Mouse (Mus musculus): ENCODE results near the gene Rps6ka3. TPM values are rescaled to one million over a fixed set of nuclear protein-coding genes. Genes with fewer than 3 reads are reported as not detected.

Rps6ka3 gene
- polyA plus RNA-seq (2012; ENCODE audit: insufficient read depth, insufficient read length, missing spikeins), result 37.3 and 39.4 TPM in 2 replicates

DNA sequence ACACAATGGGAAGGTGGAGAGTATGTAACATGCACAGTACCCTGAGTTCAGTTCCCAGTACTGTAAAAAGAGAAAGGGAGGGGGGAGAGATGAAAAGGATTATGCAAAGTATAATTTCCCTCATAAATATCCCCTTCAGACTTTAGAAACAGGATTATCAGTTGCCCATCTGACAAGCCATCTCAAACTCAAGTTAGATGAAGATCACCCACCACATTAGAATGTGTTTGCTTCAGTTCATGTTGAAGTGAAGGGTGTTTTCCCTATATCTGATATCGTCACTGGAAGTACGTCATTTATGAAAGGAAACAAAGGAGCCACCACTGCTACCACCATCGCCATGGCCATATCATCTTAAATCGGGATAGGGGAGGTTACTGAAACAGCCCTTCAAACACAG is at the start of gene Rps6ka3:
Rps6ka3 (plus strand) TSS at position 301 of the 400 bp plus-strand sequence.
- Histone ChIP-seq H3K4me1 (ENCODE audit: control insufficient read depth, insufficient read depth, insufficient read length, low read length) (no peaks in the 10 kb centered on the region), H3K27ac (replicated peaks; ENCODE audit: low read depth, low read length) (no peak within 1 kb of the TSS), H3K4me3 (ENCODE audit: insufficient read depth, low read depth, low read length) (no peak within 1 kb of the TSS)

DNA sequence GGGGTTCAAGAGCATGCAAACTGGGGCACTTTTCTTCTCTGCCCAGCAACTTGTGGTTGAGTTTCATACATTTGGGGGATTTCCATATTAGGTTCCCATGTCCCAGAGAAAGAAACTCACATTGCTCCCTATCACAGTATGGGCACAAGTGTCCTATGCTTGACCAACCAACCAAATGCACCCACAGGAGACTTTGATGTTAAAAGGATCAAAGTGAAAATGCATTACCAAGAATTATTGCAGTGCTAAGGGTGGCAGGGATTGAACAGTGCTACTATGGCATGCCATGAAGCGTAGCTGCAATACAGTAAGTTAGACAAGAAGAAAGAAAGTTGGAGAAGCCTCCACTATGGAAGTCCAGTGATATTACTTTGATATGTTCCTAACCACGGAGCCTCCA is 40.9 kb upstream of the Rps6ka3 start:
- no peak overlapping the region for H3K4me3 ChIP-seq (ENCODE audit: insufficient read depth, low read depth, low read length)
- H3K4me1 ChIP-seq (ENCODE audit: control insufficient read depth, insufficient read depth, insufficient read length, low read length), result no peaks in the 10 kb centered on the region
- H3K27ac ChIP-seq (replicated peaks; ENCODE audit: low read depth, low read length), result no peak overlapping the region

DNA sequence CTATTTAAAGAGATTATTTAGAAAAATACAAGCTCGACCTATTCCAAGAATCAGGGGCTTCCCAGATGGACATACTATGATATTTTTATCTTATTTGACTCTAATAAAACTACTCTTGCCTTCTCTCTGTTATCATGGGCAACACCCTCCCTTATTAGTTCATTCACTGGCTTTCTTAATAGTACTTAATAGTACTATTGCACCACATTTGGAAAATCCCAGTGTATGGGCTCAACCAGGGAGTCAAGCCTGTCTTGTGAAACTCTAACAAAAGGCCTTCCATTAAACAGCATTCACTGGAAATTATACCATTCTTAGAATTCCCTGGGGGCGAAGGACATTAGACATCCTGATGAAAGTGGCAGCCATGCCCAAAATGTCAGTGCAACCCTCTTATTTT is 38.5 kb upstream of the Rps6ka3 start:
- H3K4me3 ChIP-seq (ENCODE audit: insufficient read depth, low read depth, low read length), result no peak overlapping the region
- H3K4me1 ChIP-seq (ENCODE audit: control insufficient read depth, insufficient read depth, insufficient read length, low read length), result no peaks in the 10 kb centered on the region
- H3K27ac ChIP-seq (replicated peaks; ENCODE audit: low read depth, low read length), result no peak overlapping the region

DNA sequence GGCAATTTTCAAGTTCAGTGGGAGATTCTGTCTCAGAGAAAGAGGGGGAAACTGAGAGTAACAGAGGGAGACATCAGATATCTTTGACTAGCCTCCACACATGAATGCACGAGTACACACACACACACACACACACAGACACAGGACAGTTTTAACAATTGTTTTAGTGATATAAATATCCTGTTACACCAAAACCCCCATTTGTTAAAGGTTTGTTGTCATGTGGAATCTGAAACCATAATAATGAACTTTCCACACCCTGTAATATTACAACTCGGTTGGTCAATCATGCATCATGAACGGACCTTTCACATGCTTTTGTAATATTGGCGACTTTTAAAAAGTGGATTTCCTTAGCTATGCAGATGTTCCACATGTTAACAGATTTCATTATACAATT is 18.5 kb upstream of the Rps6ka3 start:
- no peak overlapping the region for H3K27ac ChIP-seq (replicated peaks; ENCODE audit: low read depth, low read length)
- H3K4me3 ChIP-seq (ENCODE audit: insufficient read depth, low read depth, low read length), result no peak overlapping the region
- no peaks in the 10 kb centered on the region for H3K4me1 ChIP-seq (ENCODE audit: control insufficient read depth, insufficient read depth, insufficient read length, low read length)

DNA sequence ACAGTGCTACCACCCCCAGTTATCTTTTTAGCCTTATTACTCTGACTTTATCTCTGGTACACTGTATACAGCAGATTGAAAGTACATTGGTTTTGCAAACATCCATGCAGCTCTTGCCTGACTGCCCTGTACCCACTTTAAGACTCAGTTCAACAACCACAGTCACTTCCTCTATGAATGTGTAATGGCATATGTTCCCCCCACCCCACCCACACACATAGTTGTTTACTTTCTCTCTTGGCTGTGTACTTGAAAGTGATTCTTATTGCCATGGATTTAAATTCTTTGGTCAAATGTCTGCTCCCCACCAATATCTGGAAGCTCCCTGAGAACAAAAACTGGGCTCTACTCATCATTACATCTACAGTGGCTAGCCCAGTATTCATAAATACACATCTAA is 10.6 kb upstream of the Rps6ka3 start:
- Histone ChIP-seq H3K4me3 (ENCODE audit: insufficient read depth, low read depth, low read length) (no peak overlapping the region), H3K4me1 (ENCODE audit: control insufficient read depth, insufficient read depth, insufficient read length, low read length) (no peaks in the 10 kb centered on the region), H3K27ac (replicated peaks; ENCODE audit: low read depth, low read length) (no peak overlapping the region)

DNA sequence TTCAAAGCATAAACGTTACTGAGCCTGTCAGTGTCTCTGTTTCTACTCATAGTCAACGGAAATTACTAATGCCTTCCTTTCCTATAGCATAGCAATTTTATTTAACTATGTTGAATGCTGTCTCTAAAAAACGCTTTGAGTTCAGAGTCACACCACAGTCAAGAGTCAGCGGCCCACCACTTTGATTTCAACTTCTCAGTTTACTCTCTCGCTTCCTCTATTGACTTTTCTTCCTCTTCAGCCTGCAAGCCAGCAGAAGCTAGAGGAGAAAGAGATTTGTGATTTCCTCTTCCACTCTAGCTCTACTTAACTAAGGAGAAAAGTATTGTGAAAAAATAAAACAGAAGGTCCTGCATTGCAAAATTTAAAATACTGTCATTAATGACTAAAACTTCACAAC is 10.0 kb upstream of the Rps6ka3 start:
- Histone ChIP-seq H3K4me3 (ENCODE audit: insufficient read depth, low read depth, low read length) (no peak overlapping the region), H3K27ac (replicated peaks; ENCODE audit: low read depth, low read length) (no peak overlapping the region), H3K4me1 (ENCODE audit: control insufficient read depth, insufficient read depth, insufficient read length, low read length) (no peaks in the 10 kb centered on the region)

DNA sequence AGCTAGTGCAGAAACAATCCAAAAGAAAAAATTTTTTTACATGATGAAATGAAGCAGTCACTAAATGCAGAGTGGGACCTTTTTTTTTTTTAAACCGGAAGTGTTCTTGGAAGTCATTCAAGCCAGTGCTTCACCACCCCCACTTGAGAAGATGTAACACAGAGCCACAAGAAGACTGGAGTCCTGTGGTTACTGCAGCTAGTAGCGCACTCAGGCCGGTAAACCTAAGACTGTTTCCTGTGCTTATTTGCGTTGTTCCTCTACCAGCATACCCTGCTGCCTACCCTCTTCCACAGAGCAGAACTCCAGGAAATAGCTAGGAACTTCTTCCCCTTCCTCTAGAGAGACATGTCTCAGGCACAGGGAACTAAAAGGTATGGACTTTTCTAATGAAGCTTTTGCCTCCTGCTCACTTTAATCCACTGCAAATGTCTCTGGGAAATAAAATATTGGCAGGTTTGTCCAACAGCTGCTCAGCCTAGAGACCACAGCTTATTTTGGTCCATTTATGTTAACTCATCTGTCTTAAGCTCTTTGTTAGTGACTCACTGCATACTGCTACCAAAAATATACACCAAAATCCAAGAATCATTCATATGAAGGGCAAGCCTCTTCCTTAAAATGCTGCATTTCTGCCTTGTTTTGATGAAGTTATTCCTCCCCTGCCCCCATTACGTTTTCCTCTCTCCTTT is 931 bp downstream of the Rps6ka3 start:
- no peak overlapping the region for H3K27ac ChIP-seq (replicated peaks; ENCODE audit: low read depth, low read length)
- H3K4me1 ChIP-seq (ENCODE audit: control insufficient read depth, insufficient read depth, insufficient read length, low read length), result no peaks in the 10 kb centered on the region
- H3K4me3 ChIP-seq (ENCODE audit: insufficient read depth, low read depth, low read length), result no peak overlapping the region

DNA sequence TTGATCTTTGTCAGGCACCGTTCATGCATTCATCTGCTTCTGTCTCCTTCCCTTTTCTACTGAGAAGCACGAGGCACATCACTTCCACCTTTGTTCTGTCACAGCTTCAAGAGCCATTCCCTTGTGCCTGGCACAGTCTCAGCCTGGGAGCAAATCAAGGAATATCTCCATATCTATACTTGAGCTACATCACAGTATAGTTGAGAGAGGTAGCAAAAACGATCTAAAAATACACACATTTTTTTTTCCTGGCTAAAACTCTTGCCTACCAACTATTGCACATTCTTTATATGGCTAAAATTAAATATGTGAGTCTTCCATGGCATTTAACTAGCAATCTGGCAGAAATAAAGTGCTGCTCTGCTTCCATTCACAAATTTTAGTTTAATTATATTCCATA is 5.1 kb downstream of the Rps6ka3 start:
- no peak overlapping the region for H3K4me3 ChIP-seq (ENCODE audit: insufficient read depth, low read depth, low read length)
- H3K4me1 ChIP-seq (ENCODE audit: control insufficient read depth, insufficient read depth, insufficient read length, low read length), result no peaks in the 10 kb centered on the region
- no peak overlapping the region for H3K27ac ChIP-seq (replicated peaks; ENCODE audit: low read depth, low read length)

DNA sequence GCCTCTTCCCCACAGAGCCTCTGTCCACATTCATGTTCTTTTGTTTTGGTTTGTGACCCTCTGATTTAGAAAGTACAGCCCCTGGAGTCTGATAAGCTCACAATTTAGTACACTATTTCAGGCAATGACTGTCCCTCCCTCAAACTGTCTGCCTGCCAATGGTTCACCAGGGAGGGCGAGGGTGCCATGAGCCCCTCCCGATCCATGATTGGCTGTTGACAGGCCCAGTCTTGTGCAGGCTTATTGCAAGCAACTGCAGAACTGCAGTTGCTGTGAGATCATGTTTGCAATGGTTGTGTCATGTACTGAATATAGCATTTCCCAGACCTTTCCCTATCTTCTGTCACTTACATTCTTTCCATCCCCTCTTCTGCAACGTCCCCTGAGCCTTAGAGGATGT is 12.4 kb downstream of the Rps6ka3 start:
- Histone ChIP-seq H3K27ac (replicated peaks; ENCODE audit: low read depth, low read length) (no peak overlapping the region), H3K4me3 (ENCODE audit: insufficient read depth, low read depth, low read length) (no peak overlapping the region), H3K4me1 (ENCODE audit: control insufficient read depth, insufficient read depth, insufficient read length, low read length) (no peaks in the 10 kb centered on the region)

DNA sequence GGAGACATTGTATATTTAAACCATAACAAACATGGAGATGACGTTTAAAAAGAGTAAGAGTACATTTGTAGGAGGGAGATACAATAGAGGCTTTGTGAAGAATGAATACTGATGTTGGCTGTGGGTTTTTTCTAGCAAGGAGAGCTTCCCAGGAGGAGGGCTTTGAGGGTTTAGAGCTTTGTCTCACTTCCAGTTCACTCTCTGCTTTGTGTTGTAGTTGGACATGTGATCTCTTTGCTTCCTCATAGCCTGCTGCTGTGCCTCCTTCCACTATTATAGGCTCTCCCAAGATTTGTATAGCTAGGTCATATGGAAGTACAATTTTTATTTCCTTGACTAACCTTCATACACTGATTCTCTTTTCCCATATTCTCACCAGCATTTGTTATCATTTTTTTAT is 27.2 kb downstream of the Rps6ka3 start:
- H3K4me3 ChIP-seq (ENCODE audit: insufficient read depth, low read depth, low read length), result no peak overlapping the region
- H3K27ac ChIP-seq (replicated peaks; ENCODE audit: low read depth, low read length), result no peak overlapping the region
- H3K4me1 ChIP-seq (ENCODE audit: control insufficient read depth, insufficient read depth, insufficient read length, low read length), result no peaks in the 10 kb centered on the region

DNA sequence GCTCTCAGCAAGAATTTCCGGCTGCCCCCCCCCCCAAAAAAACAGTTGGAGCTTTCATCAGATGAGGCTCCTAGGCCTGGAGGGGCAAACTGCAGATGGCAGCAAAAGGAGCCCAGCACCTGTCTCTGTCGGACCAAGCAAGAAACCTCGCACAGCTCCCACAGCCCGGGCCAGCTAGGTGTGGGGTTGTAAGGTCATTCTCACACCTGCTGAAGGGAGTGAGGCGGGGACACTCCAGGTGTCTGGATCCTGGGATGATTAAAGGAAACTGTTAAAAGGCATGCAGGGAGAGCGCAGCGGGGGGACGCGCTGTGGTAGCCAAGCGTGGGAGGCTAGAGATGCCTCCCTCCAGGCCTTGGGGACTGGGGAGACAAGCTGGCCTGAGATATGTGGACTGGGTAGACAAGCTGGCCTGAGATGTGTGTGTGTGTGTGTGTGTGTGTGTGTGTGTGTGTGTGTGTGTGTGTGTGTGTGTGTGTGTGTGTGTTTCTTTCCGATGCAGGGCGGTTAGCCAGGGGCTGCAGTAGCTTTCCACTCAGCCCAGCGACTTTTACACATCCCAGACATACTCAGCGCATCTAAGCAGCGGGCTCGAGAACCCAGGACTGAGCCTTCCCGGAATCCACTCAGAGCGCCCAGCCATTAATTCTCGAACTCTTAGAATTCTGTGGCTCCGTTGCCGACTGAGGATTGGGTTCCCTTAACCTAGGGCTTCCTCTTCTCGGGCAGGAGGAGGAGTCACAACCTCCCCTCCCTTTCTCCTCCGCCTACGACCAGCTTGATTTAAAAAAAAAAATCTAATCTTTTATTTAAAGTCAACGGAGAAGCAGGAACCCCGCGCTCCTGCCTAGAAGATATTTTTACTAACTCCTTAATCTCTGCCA is 44.1 kb downstream of the Rps6ka3 start:
- H3K27ac ChIP-seq (replicated peaks; ENCODE audit: low read depth, low read length), result peak overlapping the region; percentile 91
- H3K4me1 ChIP-seq (ENCODE audit: control insufficient read depth, insufficient read depth, insufficient read length, low read length), result no peaks in the 10 kb centered on the region
- peak overlapping the region; percentile 80 for H3K4me3 ChIP-seq (ENCODE audit: insufficient read depth, low read depth, low read length)

DNA sequence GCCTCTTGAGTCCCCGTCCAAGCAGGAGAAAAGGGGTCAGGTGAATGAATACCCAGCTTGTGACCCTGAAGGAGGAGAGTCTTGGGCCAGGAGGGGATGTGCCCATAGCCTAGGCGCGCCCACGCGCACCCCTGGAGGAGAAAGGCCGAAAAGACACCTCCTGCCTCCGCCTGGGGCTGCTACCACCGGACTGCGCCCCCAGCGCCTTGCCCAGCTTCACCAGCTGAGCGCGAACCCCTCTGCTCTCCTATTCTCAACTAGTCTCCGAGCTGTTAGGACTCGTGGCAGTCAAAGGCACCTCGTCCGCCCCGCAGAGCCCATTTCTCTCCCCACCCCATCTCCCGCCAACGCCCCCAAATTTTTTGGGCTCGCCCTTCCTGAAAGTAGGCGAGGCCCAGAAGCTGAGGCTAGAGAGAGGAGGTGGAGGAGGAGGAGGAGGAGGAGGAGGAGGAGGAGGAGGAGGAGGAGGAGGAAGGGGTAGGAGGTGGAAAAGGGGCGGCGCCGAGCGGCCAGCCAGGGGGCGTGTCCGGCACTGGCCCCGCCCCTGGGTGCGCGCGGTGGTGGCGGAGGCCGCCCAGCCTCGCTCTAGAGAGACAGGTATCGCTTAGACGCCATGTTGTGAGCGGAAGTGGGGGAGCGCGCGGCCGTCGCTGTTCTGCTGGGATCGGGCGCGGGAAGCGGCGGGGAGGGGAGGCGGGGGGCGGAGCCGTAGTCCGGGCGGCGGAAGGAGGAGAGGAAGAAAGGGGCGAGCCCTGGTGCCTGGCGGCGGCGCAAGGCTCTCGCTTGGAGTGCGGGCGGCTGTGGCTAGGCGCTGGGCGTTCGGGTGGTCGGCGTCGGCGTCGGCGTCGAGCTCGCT is 45.2 kb downstream of the Rps6ka3 start:
- H3K4me3 ChIP-seq (ENCODE audit: insufficient read depth, low read depth, low read length), result peak overlapping the region; percentile 92

DNA sequence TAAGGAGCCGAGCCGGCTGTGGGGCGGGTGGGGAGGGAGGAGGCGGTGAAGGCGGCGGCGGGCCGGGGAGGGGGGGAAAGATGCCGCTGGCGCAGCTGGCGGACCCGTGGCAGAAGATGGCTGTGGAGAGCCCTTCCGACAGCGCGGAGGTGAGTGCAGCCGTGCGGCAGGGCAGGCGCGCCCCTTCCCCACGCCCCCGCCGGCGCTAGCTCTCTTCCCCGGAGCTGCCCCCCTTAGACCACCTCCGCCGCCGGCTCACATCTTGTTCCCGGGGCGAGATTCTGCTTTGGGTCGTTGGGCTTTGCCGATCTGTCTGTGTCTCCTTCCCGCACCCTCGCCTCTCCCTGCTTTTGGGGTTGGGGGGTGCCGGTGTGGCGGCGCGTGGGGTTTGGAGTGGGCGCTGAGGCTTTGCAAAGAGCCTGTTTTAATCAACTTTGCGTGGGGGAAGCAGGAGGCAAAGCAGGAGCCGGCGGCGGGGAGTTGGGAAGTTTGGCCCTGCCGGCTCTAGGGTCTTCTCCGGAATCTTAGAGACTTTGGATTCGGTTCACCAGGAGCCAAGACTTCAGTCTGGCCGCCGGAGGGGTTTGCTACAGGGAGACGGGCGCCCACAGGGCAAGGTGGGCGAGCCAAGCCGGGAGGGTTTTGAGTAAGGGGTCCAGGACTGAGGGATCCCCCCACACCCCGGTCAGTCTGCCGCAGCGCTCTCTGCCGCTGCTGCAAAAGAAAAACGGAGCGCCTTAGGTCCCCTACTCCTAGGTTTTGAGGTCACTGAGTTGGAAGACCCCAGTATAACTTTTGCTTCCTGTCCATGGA is 46.1 kb downstream of the Rps6ka3 start:
- H3K4me3 ChIP-seq (ENCODE audit: insufficient read depth, low read depth, low read length), result peak overlapping the region; percentile 92
- peak overlapping the region; percentile 80 for H3K27ac ChIP-seq (replicated peaks; ENCODE audit: low read depth, low read length)
- no peaks in the 10 kb centered on the region for H3K4me1 ChIP-seq (ENCODE audit: control insufficient read depth, insufficient read depth, insufficient read length, low read length)

More for the DNA sequence above, 45.2 kb downstream of the Rps6ka3 start:
- peak overlapping the region; percentile 91 for H3K27ac ChIP-seq (replicated peaks; ENCODE audit: low read depth, low read length)
- no peaks in the 10 kb centered on the region for H3K4me1 ChIP-seq (ENCODE audit: control insufficient read depth, insufficient read depth, insufficient read length, low read length)

DNA sequence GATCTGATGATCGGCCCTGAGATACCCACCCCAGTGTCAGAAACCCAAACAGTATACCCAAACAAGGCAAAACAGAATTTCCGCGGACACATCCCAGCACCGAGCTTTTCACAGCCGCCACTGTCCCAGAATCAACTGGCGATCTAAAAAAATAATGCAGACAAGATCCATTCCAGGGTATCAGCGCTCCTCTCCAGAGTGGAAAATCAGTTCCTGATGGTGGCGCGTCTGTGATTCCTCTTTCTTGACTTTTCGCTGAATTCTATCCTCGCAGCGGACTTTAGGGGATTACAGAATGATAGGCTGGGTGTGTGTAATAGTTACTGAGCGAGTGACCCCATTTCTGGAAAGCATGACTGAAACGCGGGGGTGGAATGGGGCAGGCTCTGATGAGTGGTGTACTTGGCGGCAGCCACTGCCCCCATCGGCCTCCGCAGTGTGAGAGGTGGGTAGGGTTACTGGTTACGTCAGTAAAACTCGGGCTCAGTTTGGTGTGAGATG is 46.9 kb downstream of the Rps6ka3 start:
- Histone ChIP-seq H3K27ac (replicated peaks; ENCODE audit: low read depth, low read length) (peak overlapping the region; percentile 80), H3K4me1 (ENCODE audit: control insufficient read depth, insufficient read depth, insufficient read length, low read length) (no peaks in the 10 kb centered on the region), H3K4me3 (ENCODE audit: insufficient read depth, low read depth, low read length) (peak overlapping the region; percentile 92)

Measured in brown adipose tissue, adult 24 weeks (tissue).